Mouse (Mus musculus) liver, embryonic 11.5 days (tissue): ENCODE results near the gene Psmb4. TPM values are rescaled to one million over a fixed set of nuclear protein-coding genes. Genes with fewer than 3 reads are reported as not detected.

ENCODE experiments used
- ATAC-seq: fragments of 200-750 bp; cut with Nextera tagmentation; replicated peaks from 2 replicates; pipeline ENCODE4 v1.8.0; 2017; ENCODE audit warnings: moderate number of reproducible peaks, mild to moderate bottlenecking, moderate TSS enrichment, moderate library complexity; ENCODE audit not compliant: low FRiP score
- DNase-seq: peaks from one replicate; pipeline ENCODE4 v3.0.0-alpha.2; 2017; ENCODE audit warnings: low spot score
- H3K27ac ChIP-seq: fragments of 300-500 bp; sonication (generic); 2 replicates; pipeline ENCODE4 v1.5.1; 2014; ENCODE audit warnings: mild to moderate bottlenecking, low read depth, low read length, control low read depth
- H3K27me3 ChIP-seq: fragments of 300-500 bp; sonication (generic); replicated peaks from 2 replicates; pipeline ENCODE4 v1.6.1; 2014; ENCODE audit warnings: low read length, mixed read lengths; ENCODE audit not compliant: control insufficient read depth, insufficient read depth
- H3K36me3 ChIP-seq: fragments of 300-500 bp; sonication (generic); 2 replicates; pipeline ENCODE4 v1.6.1; 2014; ENCODE audit warnings: mild to moderate bottlenecking, low read length, moderate library complexity, mixed read lengths; ENCODE audit not compliant: control insufficient read depth, insufficient read depth
- H3K4me1 ChIP-seq: fragments of 300-500 bp; sonication (generic); replicated peaks from 2 replicates; pipeline ENCODE4 v1.6.1; 2014; ENCODE audit warnings: low read length, mixed read lengths; ENCODE audit not compliant: control insufficient read depth, insufficient read depth
- H3K4me2 ChIP-seq: fragments of 300-500 bp; sonication (generic); 2 replicates; pipeline ENCODE4 v1.6.1; 2014; ENCODE audit warnings: mild to moderate bottlenecking, control low read depth, moderate library complexity
- H3K4me3 ChIP-seq: fragments of 300-500 bp; sonication (generic); 2 replicates; pipeline ENCODE4 v1.5.1; 2014; ENCODE audit warnings: low read depth, low read length, control low read depth
- H3K9ac ChIP-seq: fragments of 300-500 bp; sonication (generic); 2 replicates; pipeline ENCODE4 v1.6.1; 2014; ENCODE audit warnings: low read depth, low read length, control low read depth
- H3K9me3 ChIP-seq: fragments of 300-500 bp; sonication (generic); 2 replicates; pipeline ENCODE4 v1.6.1; 2016; ENCODE audit warnings: low read length, inconsistent platforms, mixed read lengths; ENCODE audit not compliant: control insufficient read depth
- WGBS: fragments of 180-500 bp; shearing (Covaris S2); extraction: QIAGEN DNeasy Blood & Tissue Kit; methylation state at CpG from one replicate; pipeline ENCODE4 v1.1.7; 2014; 5-methylcytosine and 5-hydroxymethylcytosine counted together
- polyA plus RNA-seq: library from polyadenylated mRNA; unstranded; fragments of >200 nt; fragmentation: Nextera tagmentation; extraction: Ambion mirVana; gene quantifications from 2 replicates; pipeline ENCODE4 v1.2.1, GENCODE M21; 2014

Gene Psmb4
- polyA plus RNA-seq, 1 experiment from 2014 or later: 342 TPM

GRCm38 (mm10) chr3:94838631-94839030 lies 48.1 kb downstream of the Psmb4 start:
- peak overlapping the region; percentile 50; the same call in 1 of the 2 replicates for H3K27ac ChIP-seq
- WGBS: 25% methylated on average over 9 of the region's 9 CpGs
- H3K4me1 ChIP-seq: peaks cover 17% of the 10 kb centered on the region
- ATAC-seq (no peak), DNase-seq (no peak)
- peak overlapping the region; percentile 69 for H3K4me2 ChIP-seq
- peak overlapping the region; percentile 76 for H3K4me3 ChIP-seq
- no peaks in the 10 kb centered on the region for H3K9me3 ChIP-seq
- peak overlapping the region; percentile 94 for H3K9ac ChIP-seq
- no peaks in the 10 kb centered on the region for H3K36me3 ChIP-seq
- H3K27me3 ChIP-seq: no peaks in the 10 kb centered on the region

GRCm38 (mm10) chr3:94837959-94838496 lies 48.7 kb downstream of the Psmb4 start:
- H3K9me3 ChIP-seq: no peaks in the 10 kb centered on the region
- under 1% methylated on average over 45 of the region's 62 CpGs for WGBS
- H3K27ac ChIP-seq: peak overlapping the region; percentile 96
- H3K36me3 ChIP-seq: no peaks in the 10 kb centered on the region
- ATAC-seq: peak; percentile 25
- H3K27me3 ChIP-seq: no peaks in the 10 kb centered on the region
- peaks cover 17% of the 10 kb centered on the region for H3K4me1 ChIP-seq
- peak; percentile 77 for DNase-seq
- peak overlapping the region; percentile 94 for H3K9ac ChIP-seq
- H3K4me2 ChIP-seq: peak overlapping the region; percentile 69
- H3K4me3 ChIP-seq: peak overlapping the region; percentile 76

DNA sequence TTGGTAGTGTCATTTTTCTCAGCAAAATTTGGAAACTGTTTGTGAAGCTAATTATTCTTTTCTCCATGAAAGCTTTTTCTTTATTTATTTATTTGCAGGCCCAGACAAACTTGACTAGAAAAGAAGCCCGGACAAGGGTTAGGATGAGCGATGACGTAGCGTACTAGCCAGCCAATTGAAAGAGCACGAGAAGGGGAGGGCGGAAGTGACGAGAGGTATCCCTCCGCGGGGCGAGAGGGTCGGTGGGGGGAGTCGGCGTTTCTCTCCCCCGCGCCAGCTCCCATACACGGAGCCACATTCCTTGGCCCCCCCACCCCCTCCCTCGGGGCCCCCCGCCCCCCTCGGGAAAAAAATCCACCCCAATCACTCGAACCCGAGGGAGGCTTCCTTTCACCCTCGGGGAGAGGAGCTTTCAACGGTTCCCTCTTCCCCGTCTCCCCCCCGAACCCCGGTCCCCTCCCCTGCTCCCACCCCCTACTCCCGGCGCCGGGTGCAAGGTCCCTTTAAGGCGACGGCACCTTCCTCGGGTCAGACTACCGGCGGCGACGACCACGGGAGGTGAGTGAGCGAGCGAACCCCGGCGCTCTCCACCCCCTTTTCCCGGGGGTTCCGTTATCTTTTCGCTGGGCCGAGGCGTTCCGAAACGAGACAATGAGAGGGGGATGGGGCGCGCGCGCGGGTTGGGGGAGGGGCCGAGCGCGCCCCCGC lies 49.4 kb downstream of the Psmb4 start, which contains the start of gene Pogz:
Gene Pogz, plus strand, starts transcription at position 385 of the 708 bp plus-strand sequence.
- H3K27me3 ChIP-seq: no peaks in the 10 kb centered on the region
- peak within 1 kb of the TSS; percentile 69 for H3K4me2 ChIP-seq
- H3K9me3 ChIP-seq: no peaks in the 10 kb centered on the region
- H3K4me1 ChIP-seq: peaks cover 20% of the 10 kb centered on the region
- DNase-seq (peak; percentile 97), ATAC-seq (peak; percentile 91)
- under 1% methylated on average over 54 of the region's 57 CpGs for WGBS
- H3K9ac ChIP-seq: peak within 1 kb of the TSS; percentile 94
- no peaks in the 10 kb centered on the region for H3K36me3 ChIP-seq
- peak within 1 kb of the TSS; percentile 96 for H3K27ac ChIP-seq
- H3K4me3 ChIP-seq: peak within 1 kb of the TSS; percentile 76

DNA sequence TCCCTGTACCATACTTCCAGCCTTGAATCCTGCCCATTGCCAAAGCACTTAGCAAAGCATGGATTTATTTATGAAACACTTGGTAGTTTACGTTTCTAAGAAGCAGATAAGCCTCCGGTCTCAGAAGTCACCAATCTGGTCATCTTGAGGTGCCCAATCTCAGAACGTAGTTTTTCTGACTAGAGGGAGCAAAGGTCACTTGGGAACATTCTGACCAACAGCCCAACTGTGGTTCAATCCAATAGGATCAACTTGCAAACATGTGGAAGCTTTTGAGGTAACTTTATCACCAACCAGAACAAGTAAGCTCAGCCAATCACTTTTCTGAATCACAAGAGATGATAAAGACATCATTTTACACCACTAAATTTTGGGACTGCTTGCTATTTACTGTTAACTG lies 51.4 kb downstream of the Psmb4 start:
- ATAC-seq (no peak), DNase-seq (no peak)
- H3K36me3 ChIP-seq: no peaks in the 10 kb centered on the region
- H3K9ac ChIP-seq: no peak overlapping the region
- H3K4me2 ChIP-seq: no peak overlapping the region
- H3K4me1 ChIP-seq: peaks cover 20% of the 10 kb centered on the region
- H3K27ac ChIP-seq: no peak overlapping the region
- H3K4me3 ChIP-seq: no peak overlapping the region
- no peaks in the 10 kb centered on the region for H3K27me3 ChIP-seq
- no peaks in the 10 kb centered on the region for H3K9me3 ChIP-seq
- WGBS: 67% methylated on average over 3 of the region's 3 CpGs

Other genes starting within 250 kb of the Psmb4 start
- gene Gm10972, start 243.8 kb downstream of the Psmb4 start, polyA plus RNA-seq: not detected in 2 replicates
- 7.7 and 8.8 TPM in 2 replicates for gene Tuft1, start 228.1 kb downstream of the Psmb4 start, polyA plus RNA-seq
- 1.7 and 2.6 TPM in 2 replicates for gene Selenbp2, start 193.4 kb downstream of the Psmb4 start, polyA plus RNA-seq
- 10.6 and 11.5 TPM in 2 replicates for gene Cgn, start 100.5 kb downstream of the Psmb4 start, polyA plus RNA-seq
- gene Pogz, start 49.4 kb downstream of the Psmb4 start, polyA plus RNA-seq: 12.2 and 12.7 TPM in 2 replicates
- 68.2 and 82.0 TPM in 2 replicates for gene Selenbp1, start 46.1 kb upstream of the Psmb4 start, polyA plus RNA-seq
- gene Rfx5, start 67.1 kb upstream of the Psmb4 start, polyA plus RNA-seq: 4.5 and 4.9 TPM in 2 replicates
- 17.0 and 20.5 TPM in 2 replicates for gene Pi4kb, start 87.8 kb upstream of the Psmb4 start, polyA plus RNA-seq
- gene Zfp687, start 128.5 kb upstream of the Psmb4 start, polyA plus RNA-seq: 20.2 and 23.7 TPM in 2 replicates
- gene Psmd4, start 155.7 kb upstream of the Psmb4 start, polyA plus RNA-seq: 290 and 304 TPM in 2 replicates
- 10.9 and 12.8 TPM in 2 replicates for gene Pip5k1a, start 220.0 kb upstream of the Psmb4 start, polyA plus RNA-seq
- gene Vps72, start 224.1 kb upstream of the Psmb4 start, polyA plus RNA-seq: 109 and 111 TPM in 2 replicates
- gene Tmod4, start 237.5 kb upstream of the Psmb4 start, polyA plus RNA-seq: 1.1 TPM in 2 replicates
- 53.1 and 58.5 TPM in 2 replicates for gene Scnm1, start 247.1 kb upstream of the Psmb4 start, polyA plus RNA-seq
- 8.9 and 9.1 TPM in 2 replicates for gene Lysmd1, start 247.1 kb upstream of the Psmb4 start, polyA plus RNA-seq